Mouse (Mus musculus): ENCODE data around the gene Gm5134.

Gm5134 gene

DNA sequence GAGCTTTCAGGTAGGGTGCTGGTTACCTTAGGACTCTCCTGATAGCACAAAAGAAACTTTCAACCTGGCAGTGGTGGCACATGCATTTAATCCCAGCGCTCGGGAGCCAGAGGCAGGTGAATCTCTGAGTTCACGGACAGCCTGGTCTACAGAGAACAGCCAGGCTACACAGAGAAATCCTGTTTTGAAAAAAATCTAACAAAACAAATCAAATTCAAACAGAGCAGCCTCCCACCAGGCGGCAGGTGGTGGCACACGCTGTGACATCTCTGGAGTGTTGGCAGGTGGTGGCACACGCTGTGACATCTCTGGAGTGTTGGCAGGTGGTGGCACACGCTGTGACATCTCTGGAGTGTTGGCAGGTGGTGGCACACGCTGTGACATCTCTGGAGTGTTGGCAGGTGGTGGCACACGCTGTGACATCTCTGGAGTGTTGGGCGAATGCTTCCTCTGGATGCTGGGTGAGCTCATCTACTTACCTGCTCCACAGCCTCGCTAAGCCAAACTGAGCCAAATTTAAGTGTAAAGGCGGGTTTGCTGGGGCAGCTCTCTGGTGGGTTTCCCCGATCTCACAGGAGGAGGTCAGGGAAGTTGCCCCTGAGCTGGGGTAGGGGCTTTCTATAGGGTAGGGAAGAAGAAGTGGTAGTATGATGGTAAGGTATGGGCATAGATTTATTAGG, 40.4 kb downstream of the Gm5134 start:
- peak; percentile 20 for DNase-seq (ENCODE audit: low spot score)

DNA sequence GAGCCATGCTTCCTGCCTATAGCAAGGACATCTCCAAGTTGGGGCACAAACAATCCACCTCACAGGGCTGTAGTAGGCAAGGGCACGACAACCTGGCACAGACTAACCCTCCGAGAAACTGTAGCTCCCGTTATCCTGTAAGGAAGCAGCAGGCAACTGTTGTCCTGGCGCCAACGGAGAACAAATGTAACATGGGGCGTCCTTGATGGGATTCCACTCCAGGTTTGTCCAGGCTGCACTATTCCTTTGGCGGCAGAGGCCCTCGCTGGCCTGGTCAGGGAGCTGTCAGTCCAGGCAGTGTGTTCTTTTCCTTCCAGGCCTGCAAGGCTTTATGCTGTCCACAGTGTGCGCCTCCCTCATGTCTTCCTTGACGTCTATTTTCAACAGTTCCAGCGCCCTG, 41.1 kb downstream of the Gm5134 start:
- DNase-seq (ENCODE audit: low spot score), result no peak

DNA sequence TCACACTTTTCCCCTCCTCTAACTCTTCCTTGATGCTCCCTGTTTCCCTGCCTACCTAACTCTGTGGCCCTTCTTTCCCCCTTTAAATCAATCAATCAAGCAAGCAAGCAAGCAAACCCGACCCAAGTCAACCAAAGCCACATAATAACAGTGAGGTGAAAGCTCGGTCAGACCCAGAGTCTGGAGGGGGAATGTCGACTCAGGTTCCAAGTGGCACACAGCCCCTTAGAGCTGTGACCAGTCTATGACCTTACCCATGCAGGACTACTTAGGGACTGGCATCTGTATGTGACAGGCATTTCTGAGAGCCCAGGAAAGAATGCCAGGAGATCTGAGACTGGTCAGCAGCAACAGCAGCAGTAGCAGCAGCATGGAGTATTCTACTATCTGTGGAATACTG, 42.0 kb downstream of the Gm5134 start:
- DNase-seq (ENCODE audit: low spot score), result no peak

DNA sequence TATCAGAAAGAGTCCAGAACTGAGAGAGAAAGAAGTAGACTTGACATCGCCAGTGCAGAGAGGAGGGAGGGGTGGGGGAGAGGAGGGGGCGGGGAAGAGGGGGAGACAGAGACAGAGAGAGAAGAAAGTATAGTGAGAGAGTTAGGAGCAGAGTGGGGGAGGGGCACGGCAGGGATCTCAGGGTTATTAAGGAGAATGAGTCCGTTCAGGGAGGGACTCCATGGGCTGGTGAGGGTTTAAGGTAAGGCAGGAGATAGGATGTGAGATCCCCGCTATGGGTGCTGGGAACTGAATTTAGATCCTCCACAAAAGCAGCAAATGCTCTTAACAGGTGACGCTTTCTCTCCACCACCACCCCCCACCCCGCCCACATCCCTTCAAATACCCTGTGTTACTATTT, 46.8 kb downstream of the Gm5134 start:
- no peak for DNase-seq (ENCODE audit: low spot score)

DNA sequence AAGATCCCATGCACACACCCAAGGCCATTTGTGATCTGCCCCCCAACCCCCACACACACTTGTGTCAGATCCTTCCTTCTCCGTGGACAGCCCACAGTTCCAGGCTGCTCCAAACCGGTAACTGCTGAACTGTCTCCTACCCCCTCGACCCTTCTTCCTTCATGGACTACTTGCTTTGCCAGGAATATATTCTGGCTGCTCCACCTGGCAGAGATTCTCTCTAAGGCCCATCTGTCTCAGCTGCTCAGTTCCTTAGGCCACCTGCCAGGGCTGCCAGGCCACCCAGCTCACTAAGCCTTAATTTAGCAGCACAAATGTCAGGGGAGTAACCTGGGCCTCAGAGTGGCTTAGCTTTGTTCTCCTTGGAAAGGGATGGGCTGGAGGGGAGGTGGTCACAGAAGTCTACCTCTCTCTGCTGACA, 47.8 kb downstream of the Gm5134 start:
- no peak for DNase-seq (ENCODE audit: low spot score)

DNA sequence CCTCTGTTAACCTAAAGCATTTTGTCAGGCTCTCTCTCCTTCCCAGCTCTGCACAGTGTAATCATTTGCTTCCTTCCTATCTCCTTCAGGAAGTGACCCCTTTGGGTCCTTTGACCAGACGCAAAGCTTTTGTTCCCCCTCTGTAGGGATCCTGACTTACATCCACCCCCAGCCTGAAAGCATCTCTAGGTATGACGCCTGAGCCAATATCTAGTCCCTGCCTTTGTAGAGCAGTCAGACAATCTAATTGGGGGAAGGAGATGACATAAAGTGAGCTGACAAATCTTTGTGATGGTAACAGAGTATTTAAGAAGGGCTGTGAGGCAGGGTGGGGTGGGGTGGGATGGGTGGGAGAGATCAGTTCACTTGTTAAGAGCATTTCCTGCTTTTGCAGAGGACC, 48.3 kb downstream of the Gm5134 start:
- DNase-seq (ENCODE audit: low spot score), result no peak

DNA sequence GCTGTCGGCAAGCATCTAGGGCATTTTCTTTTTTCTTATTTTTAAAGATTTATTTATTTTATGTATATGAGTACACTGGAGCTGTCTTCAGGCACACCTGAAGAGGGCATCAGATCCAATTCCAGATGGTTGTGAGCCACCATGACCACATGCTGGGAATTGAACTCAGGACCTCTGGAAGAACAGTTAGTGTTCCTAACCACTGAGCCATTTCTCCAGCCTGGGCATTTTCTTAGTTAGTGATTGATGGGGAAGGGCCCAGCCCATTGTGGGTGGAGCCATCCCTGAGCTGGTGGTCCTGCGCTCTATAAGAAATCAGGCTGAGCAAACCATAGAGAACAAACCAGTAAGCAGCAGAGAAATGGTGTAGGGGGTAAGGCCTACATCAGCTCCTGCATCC, 48.9 kb downstream of the Gm5134 start:
- DNase-seq (ENCODE audit: low spot score), result no peak

DNA sequence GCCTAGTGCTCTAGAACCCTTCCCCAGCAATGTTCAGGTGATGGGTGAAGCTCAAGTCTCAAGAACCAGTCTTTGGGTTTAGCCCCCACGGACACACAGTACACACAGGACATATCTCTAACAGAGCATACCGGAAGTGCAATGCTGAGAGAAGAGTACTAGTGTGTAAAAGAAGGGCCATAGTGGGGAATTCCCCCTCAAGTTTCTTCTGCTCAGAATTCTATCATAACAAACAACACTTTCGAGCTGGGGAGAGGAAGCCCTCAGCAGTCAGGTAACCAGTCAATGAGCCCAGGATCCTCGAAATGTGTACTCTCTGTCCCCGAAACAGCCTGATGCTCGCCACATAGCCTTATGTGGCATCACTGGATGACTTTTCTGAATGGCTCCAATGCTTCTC, 52.1 kb downstream of the Gm5134 start:
- DNase-seq (ENCODE audit: low spot score), result no peak

DNA sequence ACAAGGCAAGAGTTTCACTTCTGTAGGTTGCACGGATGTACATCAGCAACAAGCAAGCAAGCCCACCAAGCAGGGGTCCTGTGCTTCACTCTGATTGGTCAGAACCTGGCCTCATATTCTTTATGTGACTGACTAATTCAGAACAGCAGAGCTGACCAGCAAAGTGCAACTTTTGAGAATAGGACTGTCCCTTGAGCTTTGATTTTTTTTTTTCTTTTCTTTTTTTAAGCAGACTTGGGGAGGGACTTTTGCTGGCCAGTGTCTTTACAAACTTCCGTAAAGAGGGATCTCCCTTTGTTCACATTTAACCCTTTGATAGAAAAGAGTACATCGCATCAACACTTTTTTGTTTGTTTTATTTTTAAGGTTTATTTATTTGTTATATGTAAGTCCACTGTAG, 55.5 kb downstream of the Gm5134 start:
- no peak for DNase-seq (ENCODE audit: low spot score)

DNA sequence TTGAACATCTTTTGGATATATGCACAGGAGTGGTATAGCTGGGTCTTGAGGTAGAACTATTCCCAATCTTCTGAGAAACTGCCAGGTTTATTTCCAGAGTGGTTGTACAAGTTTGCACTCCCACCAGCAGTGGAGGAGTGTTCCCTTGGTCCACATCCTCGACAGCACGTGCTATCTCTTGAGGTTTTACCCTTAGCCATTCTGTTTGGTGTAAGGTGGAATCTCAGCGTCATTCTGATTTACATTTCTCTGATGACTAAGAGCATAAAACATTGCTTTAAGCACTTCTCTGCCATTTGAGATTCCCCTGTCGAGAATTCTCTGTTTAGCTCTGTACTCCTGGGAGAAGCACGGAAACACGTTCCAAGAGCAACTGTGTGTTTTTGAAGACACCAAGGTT, 58.6 kb downstream of the Gm5134 start:
- no peak for DNase-seq (ENCODE audit: low spot score)

DNA sequence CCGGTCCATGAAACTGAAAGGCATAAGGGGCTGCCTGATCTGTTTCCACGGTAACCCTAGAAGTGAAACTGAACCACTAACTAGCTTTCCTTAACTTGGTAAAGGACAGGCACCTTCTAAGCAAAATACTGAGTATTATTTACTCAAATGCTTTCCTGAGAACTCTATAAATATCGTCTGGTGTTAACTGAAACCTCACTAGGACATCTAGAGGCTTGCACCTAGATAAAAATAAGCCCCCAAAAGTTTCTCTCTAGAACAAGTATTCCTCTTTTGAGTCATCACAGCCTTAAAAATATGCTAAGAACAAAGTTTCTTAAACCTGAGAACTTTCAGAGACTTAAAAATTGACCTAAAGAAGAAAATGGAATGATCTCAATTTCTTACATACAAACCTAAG, 62.6 kb downstream of the Gm5134 start:
- no peak for DNase-seq (ENCODE audit: low spot score)

DNA sequence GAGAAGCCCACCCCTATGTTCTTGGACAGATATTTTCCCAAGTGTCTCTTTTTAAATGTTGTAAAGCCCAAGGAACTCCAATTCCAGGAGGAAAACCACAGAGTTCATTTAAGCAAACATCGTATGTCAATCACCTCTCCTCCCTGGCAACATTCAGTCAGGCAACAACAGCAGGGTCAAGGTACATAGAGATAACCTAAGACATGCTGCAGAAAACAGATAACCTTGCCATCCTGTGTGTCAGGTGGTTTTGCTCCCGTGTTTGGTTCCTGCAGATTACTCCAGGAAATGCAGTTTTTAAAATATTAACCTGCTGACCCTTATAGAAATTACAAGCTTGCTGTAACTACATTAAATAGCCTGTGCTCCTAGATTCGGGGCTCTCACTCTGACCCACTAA, 67.4 kb downstream of the Gm5134 start:
- DNase-seq (ENCODE audit: low spot score), result no peak

DNA sequence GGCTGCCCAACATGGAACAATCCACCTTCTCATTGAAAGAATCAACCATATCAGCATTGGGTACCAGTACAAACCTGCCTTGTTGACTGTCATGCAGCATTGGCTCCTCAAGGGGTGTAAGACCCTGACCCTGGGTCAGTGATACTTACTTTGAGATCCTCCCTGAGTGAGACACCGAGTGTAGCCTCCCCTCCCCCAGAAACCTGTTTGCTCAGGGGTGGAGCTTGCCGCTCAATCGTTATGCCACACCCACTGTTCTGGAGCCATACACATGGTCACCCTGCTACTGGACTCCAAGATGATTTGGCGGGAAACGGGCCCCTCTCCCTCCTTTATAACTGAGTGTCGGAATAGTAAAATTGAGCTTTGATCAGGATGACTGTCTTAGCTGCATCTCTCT, 69.6 kb downstream of the Gm5134 start:
- no peak for DNase-seq (ENCODE audit: low spot score)

DNA sequence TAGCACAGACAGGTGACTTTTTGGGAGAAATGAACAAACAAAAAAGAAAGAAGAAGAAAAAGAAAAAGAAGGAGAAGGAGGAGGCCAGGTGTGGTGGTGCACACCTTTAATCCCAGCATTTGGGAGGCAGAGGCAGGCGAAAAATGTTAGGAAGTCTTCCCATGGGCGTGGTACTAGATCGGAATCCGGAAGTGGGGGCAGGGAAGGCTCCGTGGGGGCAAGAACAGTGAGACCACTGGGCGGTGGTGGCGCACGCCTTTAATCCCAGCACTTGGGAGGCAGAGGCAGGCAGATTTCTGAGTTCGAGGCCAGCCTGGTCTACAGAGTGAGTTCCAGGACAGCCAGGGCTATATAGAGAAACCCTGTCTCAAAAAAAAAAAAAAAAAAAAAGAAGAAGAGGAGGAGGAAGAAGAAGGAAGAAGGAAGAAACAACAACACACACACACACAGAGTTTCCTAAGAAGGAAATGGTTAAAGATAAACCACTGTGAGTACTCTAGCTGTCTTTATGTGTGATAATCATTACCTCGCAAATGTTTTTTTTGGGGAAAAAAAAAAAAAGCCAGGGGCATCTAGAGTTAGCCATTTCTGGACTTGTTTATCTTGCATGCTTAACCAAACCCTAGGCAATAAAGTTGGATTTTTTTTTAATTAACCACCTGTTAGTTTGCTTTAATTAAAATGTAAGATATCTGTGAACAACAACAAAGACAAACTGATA, 71.3 kb downstream of the Gm5134 start:
- no peak for DNase-seq (ENCODE audit: low spot score)

DNA sequence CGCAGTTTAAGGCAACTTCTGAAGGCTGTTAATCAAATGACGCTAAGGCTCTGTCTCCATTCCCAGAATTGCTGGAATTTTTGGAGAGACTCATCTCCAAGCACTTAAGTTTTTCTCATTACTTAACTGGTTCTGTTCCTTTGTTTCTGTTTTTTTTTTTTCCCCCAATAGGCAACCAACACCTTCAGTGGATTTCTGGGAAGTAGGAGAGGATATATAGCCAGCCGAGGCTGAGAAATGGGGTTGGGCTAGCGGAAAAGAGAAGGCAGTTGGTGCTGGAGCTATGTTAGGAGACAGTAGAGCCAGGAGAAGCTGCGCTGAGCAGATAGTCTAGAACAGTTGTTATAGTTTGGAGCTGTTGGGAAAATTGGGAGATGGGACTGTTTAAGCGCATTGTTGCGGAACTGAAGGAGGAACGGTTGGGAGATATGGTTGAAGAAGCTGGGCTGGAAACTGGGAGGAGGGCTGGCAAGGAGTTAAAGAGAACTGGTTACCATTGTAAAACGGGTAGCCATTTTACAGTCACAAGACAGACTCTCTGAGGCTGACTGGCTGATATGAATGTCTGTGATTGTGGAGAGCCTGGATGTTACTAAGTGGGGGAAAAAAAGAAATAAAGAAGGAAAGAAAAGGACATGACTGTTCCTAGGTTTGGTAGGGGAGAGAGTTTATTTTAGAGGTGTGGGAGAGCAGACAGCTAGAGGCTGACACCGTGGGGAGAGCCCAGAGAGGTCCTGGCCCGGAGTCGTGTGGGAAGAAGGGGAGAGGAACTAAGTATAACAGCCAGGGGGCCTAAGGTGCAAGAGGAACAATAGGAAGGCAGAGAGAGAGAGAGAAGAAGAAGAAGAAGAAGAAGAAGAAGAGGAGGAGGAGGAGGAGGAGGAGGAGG, 73.1 kb downstream of the Gm5134 start:
- DNase-seq (ENCODE audit: low spot score), result no peak

DNA sequence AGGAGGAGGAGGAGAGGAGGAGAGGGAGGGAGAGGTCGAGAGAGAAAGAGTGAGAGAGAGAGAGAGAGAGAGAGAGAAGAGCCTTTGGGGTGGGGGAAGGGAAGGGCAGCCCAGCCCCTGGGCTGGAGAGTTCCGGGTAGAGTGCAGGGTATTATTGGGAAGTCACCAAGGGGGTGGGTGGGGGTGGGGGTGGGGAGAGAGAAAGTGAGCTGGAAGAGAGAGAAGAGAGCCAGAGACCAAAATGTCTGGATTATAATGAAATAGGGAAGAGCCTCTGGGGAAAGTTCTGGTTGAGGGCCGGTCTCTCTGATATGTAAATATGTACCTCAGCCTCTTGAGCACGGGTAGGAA, 73.7 kb downstream of the Gm5134 start:
- no peak for DNase-seq (ENCODE audit: low spot score)

DNA sequence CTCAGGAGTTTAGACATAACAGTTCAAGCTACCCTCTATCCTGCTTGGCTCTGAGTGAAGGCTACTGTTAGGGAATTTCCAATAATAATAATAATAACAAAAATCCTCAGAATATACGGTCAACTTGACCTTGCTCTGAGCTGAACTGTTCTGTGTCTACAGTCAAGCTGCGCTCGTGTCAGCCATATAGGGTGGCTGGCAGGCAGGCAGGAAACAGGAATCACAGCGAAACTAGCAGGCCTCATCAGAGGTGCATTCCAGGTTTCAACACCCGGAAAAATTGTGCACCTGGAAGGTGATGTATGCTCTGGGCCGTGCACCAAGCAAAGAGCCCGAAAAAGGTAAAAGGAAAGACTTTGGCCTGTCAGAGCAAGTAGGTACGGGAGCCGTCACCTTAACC, 74.1 kb downstream of the Gm5134 start:
- no peak for DNase-seq (ENCODE audit: low spot score)

DNA sequence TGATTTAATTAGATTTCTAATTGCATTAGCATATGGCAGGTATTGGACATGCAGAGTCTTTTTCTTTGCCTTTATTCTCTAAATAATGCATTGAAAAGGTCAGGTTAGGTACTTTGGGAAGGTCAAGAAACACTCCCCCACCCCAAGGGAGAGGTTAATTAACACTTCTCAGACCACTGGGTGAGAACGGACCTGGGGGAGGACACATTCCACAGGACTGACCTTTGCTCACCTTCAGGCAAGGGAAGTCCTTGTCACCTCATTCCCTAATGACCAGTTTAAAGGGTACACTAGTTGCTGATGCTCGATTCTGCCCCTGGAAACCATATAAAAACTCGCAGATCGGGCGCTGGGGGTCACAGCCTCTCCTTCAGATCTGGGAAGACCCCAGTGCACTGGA, 75.0 kb downstream of the Gm5134 start:
- DNase-seq (ENCODE audit: low spot score), result no peak

DNA sequence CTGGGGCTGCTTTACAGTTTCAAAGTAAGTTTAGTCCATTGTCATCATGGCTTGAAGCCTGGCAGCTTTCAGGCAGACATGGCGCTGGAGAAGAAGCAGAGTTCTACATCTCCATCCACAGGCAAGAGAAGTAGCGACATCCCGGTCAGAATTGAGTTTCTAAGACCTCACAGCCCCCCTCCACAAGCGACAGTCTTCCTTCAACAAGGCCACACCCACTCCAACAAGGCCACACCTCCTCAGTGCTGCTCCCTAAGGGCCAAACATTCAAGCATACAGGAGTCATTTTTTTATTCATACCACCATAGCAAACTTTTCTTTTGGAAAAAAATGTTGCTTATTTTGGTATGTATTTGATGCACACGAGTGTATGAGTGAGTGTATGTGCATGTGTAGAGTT, 76.2 kb downstream of the Gm5134 start:
- DNase-seq (ENCODE audit: low spot score), result no peak

DNA sequence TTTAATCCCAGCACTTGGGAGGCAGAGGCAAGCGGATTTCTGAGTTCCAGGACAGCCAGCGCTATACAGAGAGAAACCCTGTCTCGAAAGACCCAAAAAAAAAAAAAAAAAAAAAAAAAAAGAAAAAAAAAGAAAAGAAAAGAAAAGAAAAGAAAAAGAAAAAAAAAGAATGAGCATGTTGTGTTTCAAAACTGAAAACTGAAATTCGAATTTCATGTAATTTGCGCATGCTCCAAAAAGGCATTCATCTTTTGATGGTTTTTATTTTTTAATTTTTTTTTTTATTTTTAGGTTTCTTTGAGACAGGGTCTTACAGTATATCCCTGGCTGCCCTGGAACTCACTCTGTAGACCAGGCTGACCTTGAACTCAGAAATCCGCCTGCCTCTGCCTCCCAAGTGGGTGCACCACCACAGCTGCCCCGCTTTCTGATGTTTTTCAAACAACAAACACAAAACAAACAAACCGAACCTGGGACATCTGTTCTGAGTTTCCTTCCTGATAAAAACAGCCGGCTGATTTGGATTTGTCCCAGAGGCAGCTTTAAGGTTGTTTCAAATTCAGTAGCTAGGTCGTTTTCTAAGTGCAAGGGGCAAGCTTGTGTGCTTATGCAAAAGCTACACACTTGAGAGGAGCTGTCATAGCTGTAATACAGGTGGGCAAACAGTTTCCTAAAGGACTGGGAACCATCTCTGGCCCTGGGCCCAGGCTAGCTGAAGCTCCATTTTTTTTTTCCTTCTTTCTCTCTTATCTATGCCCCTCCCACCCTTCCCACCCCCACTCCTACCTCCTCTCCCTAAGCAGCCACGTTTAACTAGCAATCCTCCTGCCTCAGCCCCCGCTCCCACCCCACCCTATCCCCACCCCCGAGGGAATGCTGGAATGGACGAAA, 77.4 kb downstream of the Gm5134 start:
- peak; percentile 9 for DNase-seq (ENCODE audit: low spot score)

DNA sequence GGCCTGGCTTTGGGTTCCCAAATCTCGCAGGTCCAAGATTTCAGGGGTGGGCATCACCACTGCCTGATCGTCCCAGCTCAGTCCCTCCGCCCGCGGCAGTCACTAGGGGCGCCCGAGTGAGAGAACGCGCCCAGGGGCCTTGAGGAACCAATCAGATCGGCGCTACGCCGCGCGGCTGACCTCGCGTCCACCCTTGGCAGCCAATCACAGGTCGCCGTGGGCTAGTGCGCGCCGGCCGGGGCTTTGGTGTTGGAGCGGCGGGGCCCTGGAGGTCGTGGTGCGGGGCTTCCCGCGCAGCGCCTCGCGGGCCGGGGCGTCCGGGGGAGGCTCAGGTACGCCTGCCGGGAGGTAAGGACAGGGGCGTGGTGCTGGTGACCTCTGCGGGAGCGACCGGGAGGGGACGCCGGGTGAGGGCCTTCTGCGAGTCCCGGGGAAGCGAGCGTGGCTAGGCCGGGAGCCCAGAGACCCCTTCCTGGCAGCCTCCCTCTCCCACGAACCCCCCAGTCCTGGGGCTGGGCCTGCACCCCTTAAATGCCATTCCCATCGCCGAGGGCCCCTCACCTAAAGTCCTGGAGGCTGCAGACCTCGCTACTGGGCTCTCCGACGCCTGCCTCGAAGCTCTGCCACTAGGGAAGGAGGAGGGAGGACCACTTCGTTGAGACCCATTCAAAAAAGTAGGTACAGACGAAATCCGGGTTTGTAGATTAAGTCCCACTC, 78.2 kb downstream of the Gm5134 start, which contains the start of gene Zfp280b:
Zfp280b (plus strand) TSS at position 249 of the 717 bp plus-strand sequence.
- peak; percentile 96 for DNase-seq (ENCODE audit: low spot score)
